Mouse (Mus musculus): Measurements from ENCODE around the gene Mafk. TPM values are rescaled to one million over a fixed set of nuclear protein-coding genes. Genes with fewer than 3 reads are reported as not detected.

Mafk gene
- polyA plus RNA-seq, 1 experiment = 15.6 TPM

DNA sequence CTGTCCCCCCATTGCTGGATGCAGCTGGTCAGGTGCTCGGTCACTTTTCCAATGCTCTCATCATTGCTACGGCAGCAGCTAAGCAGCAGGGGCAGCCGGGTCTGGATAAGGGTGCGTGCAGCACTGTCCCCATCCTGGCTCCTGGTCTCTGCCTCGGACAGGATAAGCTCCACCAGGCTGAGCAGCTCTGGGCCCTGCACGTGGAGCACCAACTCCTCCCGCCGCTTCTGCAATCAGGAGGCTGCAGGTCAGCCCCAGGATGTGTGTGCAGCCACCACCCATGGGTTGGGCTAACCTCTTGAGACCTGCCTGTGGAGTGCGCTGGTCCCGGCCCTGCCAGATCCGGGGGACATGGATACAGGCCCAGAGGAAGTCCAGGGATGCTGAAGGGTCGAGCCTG, 35.2 kb upstream of the Mafk start:
- Histone ChIP-seq H3K9me3 (replicated peaks; ENCODE audit: control insufficient read depth, insufficient read depth, low read length, poor library complexity, severe bottlenecking) (no peaks in the 10 kb centered on the region), H3K27me3 (ENCODE audit: control insufficient read depth, insufficient read depth, low read length, poor library complexity, severe bottlenecking) (no peaks in the 10 kb centered on the region), H3K4me3 (ENCODE audit: low read depth, low read length) (no peak overlapping the region), H3K27ac (ENCODE audit: insufficient read depth, low read length) (no peak overlapping the region), H3K9ac (ENCODE audit: low read depth, poor library complexity, severe bottlenecking) (no peak overlapping the region), H3K36me3 (ENCODE audit: control insufficient read depth, insufficient read depth, low read length, poor library complexity, severe bottlenecking) (0 out of 2 replicates have a peak, but pooled peaks cover 2% of the 10 kb centered on the region), H3K4me1 (ENCODE audit: control insufficient read depth, insufficient read depth, low read length) (no peaks in the 10 kb centered on the region)
- no peak for TF ChIP-seq EP300 (IDR thresholded peaks at IDR 0.05; ENCODE audit: insufficient read depth, low read depth, low read length)
- TF ChIP-seq CTCF (IDR thresholded peaks at IDR 0.05; ENCODE audit: low read depth, low read length) = no peak
- TF ChIP-seq POLR2A (IDR thresholded peaks at IDR 0.05; ENCODE audit: insufficient read depth, low read length) = no peak

GRCm38 (mm10) chr5:139756586-139756985, 34.7 kb upstream of the Mafk start:
- Histone ChIP-seq H3K4me3 (ENCODE audit: low read depth, low read length) (no peak overlapping the region), H3K4me1 (ENCODE audit: control insufficient read depth, insufficient read depth, low read length) (no peaks in the 10 kb centered on the region), H3K36me3 (ENCODE audit: control insufficient read depth, insufficient read depth, low read length, poor library complexity, severe bottlenecking) (0 out of 2 replicates have a peak, but pooled peaks cover 2% of the 10 kb centered on the region), H3K9me3 (replicated peaks; ENCODE audit: control insufficient read depth, insufficient read depth, low read length, poor library complexity, severe bottlenecking) (no peaks in the 10 kb centered on the region), H3K27me3 (ENCODE audit: control insufficient read depth, insufficient read depth, low read length, poor library complexity, severe bottlenecking) (no peaks in the 10 kb centered on the region), H3K27ac (ENCODE audit: insufficient read depth, low read length) (no peak overlapping the region), H3K9ac (ENCODE audit: low read depth, poor library complexity, severe bottlenecking) (no peak overlapping the region)
- no peak for TF ChIP-seq CTCF (IDR thresholded peaks at IDR 0.05; ENCODE audit: low read depth, low read length)
- no peak for TF ChIP-seq POLR2A (IDR thresholded peaks at IDR 0.05; ENCODE audit: insufficient read depth, low read length)
- no peak for TF ChIP-seq EP300 (IDR thresholded peaks at IDR 0.05; ENCODE audit: insufficient read depth, low read depth, low read length)

DNA sequence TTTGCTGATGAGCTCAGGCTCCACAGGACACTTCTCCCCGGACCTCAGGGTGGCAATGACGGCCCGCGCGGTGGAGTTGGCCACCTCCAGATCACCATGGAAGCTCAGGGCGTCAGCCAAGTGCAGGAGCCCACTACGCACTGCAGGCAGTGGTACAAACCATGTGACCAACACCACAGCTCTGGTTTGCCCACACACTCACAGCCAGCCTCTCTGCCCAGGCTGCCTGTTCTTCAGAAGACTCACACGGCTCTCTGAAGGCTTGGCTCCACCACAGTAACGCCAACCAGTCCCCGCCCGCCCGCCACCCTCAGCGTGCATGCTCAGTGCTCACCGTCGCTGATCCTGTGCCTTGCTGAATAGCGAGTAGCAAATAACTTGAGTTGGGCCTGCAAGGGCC, 33.2 kb upstream of the Mafk start:
- no peaks in the 10 kb centered on the region for H3K9me3 ChIP-seq (replicated peaks; ENCODE audit: control insufficient read depth, insufficient read depth, low read length, poor library complexity, severe bottlenecking)

GRCm38 (mm10) chr5:139764296-139764695, 27.0 kb upstream of the Mafk start:
- H3K9ac ChIP-seq (ENCODE audit: low read depth, poor library complexity, severe bottlenecking) = no peak overlapping the region
- peaks cover 12% of the 10 kb centered on the region for H3K36me3 ChIP-seq (ENCODE audit: control insufficient read depth, insufficient read depth, low read length, poor library complexity, severe bottlenecking)
- no peaks in the 10 kb centered on the region for H3K9me3 ChIP-seq (replicated peaks; ENCODE audit: control insufficient read depth, insufficient read depth, low read length, poor library complexity, severe bottlenecking)
- no peaks in the 10 kb centered on the region for H3K4me1 ChIP-seq (ENCODE audit: control insufficient read depth, insufficient read depth, low read length)
- H3K27me3 ChIP-seq (ENCODE audit: control insufficient read depth, insufficient read depth, low read length, poor library complexity, severe bottlenecking) = no peaks in the 10 kb centered on the region
- H3K4me3 ChIP-seq (ENCODE audit: low read depth, low read length) = no peak overlapping the region
- no peak overlapping the region for H3K27ac ChIP-seq (ENCODE audit: insufficient read depth, low read length)
- TF ChIP-seq CTCF (IDR thresholded peaks at IDR 0.05; ENCODE audit: low read depth, low read length) = peak; percentile 96
- TF ChIP-seq EP300 (IDR thresholded peaks at IDR 0.05; ENCODE audit: insufficient read depth, low read depth, low read length) = no peak
- TF ChIP-seq POLR2A (IDR thresholded peaks at IDR 0.05; ENCODE audit: insufficient read depth, low read length) = no peak

More for the DNA sequence above, 33.2 kb upstream of the Mafk start:
- peaks cover 5% of the 10 kb centered on the region for H3K36me3 ChIP-seq (ENCODE audit: control insufficient read depth, insufficient read depth, low read length, poor library complexity, severe bottlenecking)
- H3K9ac ChIP-seq (ENCODE audit: low read depth, poor library complexity, severe bottlenecking) = no peak overlapping the region
- TF ChIP-seq EP300 (IDR thresholded peaks at IDR 0.05; ENCODE audit: insufficient read depth, low read depth, low read length) (no peak), POLR2A (IDR thresholded peaks at IDR 0.05; ENCODE audit: insufficient read depth, low read length) (no peak), CTCF (IDR thresholded peaks at IDR 0.05; ENCODE audit: low read depth, low read length) (no peak)
- H3K4me3 ChIP-seq (ENCODE audit: low read depth, low read length) = peak overlapping the region; percentile 31
- H3K4me1 ChIP-seq (ENCODE audit: control insufficient read depth, insufficient read depth, low read length) = no peaks in the 10 kb centered on the region
- no peak overlapping the region for H3K27ac ChIP-seq (ENCODE audit: insufficient read depth, low read length)
- H3K27me3 ChIP-seq (ENCODE audit: control insufficient read depth, insufficient read depth, low read length, poor library complexity, severe bottlenecking) = no peaks in the 10 kb centered on the region

DNA sequence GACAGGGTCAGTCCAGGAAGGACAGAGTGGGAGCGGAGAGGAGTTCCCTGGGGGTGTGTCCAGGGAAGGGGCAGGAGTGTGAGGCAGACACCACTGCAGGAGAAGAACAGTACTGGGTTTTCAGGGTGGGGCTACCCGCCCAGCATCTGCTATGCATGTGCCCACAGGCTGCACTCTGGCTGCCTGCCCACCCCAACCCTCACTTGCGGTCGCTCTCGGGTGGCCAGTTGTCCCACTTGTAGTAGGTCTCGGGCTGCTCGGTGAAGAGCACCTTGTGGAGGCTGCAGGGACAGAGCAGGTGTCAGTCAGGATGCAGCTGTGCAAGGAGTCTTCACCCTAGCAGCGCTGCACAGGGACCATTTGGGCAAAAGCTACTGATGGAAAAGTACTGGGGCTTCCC, 23.1 kb upstream of the Mafk start:
- Histone ChIP-seq H3K4me1 (ENCODE audit: control insufficient read depth, insufficient read depth, low read length) (no peaks in the 10 kb centered on the region), H3K27ac (ENCODE audit: insufficient read depth, low read length) (no peak overlapping the region), H3K27me3 (ENCODE audit: control insufficient read depth, insufficient read depth, low read length, poor library complexity, severe bottlenecking) (no peaks in the 10 kb centered on the region), H3K9me3 (replicated peaks; ENCODE audit: control insufficient read depth, insufficient read depth, low read length, poor library complexity, severe bottlenecking) (no peaks in the 10 kb centered on the region), H3K9ac (ENCODE audit: low read depth, poor library complexity, severe bottlenecking) (no peak overlapping the region), H3K4me3 (ENCODE audit: low read depth, low read length) (no peak overlapping the region), H3K36me3 (ENCODE audit: control insufficient read depth, insufficient read depth, low read length, poor library complexity, severe bottlenecking) (peaks cover 24% of the 10 kb centered on the region)
- TF ChIP-seq EP300 (IDR thresholded peaks at IDR 0.05; ENCODE audit: insufficient read depth, low read depth, low read length) (no peak), POLR2A (IDR thresholded peaks at IDR 0.05; ENCODE audit: insufficient read depth, low read length) (no peak), CTCF (IDR thresholded peaks at IDR 0.05; ENCODE audit: low read depth, low read length) (no peak)

DNA sequence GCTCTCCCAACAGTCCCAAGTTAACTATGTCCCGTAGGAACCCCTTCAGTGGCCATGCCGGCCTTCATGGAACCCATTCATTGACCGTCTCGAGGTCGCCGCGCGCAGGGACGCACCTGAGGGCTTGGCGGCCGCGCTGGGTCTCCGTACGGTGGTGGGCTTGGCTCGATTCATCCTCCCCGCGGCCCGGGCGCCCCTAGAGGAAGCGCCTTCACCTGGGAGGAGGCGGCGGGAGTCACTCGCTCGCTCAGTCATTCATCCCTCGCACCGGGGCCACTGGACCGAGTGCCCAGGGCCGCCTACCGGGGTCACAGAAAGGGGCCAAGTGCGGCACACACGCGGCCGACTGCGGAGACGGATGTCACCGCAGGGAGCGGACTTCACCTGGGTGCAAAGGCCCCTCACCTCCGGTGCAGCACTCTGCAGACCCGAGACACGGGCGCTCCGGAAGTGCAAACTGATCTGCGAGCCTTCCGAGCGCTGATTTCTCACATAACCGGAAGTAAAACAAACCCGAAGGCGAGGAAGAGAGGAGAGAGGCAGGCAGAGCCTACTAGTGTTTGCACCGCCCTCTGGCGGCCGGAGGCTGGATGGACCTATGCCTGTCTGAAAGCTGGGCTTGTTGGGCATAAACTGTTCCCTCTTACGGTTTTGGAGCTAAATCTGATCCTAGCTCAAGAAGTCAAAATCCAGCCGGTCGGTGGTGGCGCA, 15.9 kb upstream of the Mafk start, which contains the start of gene Ints1:
Ints1 (minus strand) TSS at position 459 of the 711 bp plus-strand sequence.
- H3K9ac ChIP-seq (ENCODE audit: low read depth, poor library complexity, severe bottlenecking) = peak within 1 kb of the TSS; percentile 72
- no peaks in the 10 kb centered on the region for H3K4me1 ChIP-seq (ENCODE audit: control insufficient read depth, insufficient read depth, low read length)
- no peak for TF ChIP-seq POLR2A (IDR thresholded peaks at IDR 0.05; ENCODE audit: insufficient read depth, low read length)
- no peak for TF ChIP-seq EP300 (IDR thresholded peaks at IDR 0.05; ENCODE audit: insufficient read depth, low read depth, low read length)
- peak; percentile 91 for TF ChIP-seq CTCF (IDR thresholded peaks at IDR 0.05; ENCODE audit: low read depth, low read length)
- no peaks in the 10 kb centered on the region for H3K9me3 ChIP-seq (replicated peaks; ENCODE audit: control insufficient read depth, insufficient read depth, low read length, poor library complexity, severe bottlenecking)
- no peak within 1 kb of the TSS for H3K27ac ChIP-seq (ENCODE audit: insufficient read depth, low read length)
- peaks cover 20% of the 10 kb centered on the region for H3K36me3 ChIP-seq (ENCODE audit: control insufficient read depth, insufficient read depth, low read length, poor library complexity, severe bottlenecking)
- H3K27me3 ChIP-seq (ENCODE audit: control insufficient read depth, insufficient read depth, low read length, poor library complexity, severe bottlenecking) = no peaks in the 10 kb centered on the region
- peak within 1 kb of the TSS; percentile 78 for H3K4me3 ChIP-seq (ENCODE audit: low read depth, low read length)
